Mouse (Mus musculus): ENCODE data around the gene Sipa1l1. TPM values are rescaled to one million over a fixed set of nuclear protein-coding genes. Genes with fewer than 3 reads are reported as not detected.

The Sipa1l1 gene
- polyA plus RNA-seq, 1 experiment, result 9.7 TPM

DNA sequence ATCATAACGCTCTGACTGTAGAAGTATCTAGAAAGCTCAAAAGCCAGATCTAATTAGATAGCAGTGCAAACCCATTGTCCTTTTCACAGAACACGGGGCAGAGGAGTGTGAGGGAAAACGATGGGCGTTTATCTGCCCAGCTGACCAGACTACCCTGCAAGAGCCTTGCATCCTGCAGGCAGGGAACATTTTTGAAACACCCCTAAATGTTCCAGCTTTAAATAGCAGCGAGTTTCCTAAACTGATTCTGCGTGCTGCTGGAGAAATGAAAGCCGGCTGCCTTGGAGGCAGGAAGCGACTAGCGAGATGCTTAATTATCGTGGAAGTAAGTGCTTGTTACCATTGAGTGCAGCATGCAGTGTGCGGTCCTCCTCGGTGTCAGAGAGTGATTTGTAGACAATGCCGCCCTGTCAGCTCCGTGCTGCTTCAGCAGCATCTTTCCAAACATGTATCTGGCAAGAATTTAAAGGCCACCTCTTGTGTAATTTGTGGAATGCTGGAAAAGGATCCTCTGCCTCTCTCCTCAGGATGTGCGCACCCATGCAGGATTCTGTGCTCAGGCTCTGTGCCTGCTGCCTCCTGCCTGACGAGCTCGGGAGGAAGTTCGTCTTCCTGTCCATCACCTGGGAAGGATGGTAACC is 170.2 kb downstream of the Sipa1l1 start:
- Histone ChIP-seq H3K79me2 (ENCODE audit: control insufficient read depth, insufficient read depth) (no peaks in the 10 kb centered on the region), H3K36me3 (ENCODE audit: control insufficient read depth, insufficient read depth) (no peaks in the 10 kb centered on the region), H3K79me3 (ENCODE audit: low read depth) (no peaks in the 10 kb centered on the region), H3K4me3 (ENCODE audit: insufficient read depth, poor library complexity, severe bottlenecking) (no peak overlapping the region), H3ac (ENCODE audit: control insufficient read depth, insufficient read length, low read depth) (no peak overlapping the region), H3K27me3 (ENCODE audit: control insufficient read depth, insufficient read depth, insufficient read length) (no peaks in the 10 kb centered on the region)
- TF ChIP-seq CEBPB (IDR thresholded peaks at IDR 0.05; ENCODE audit: low read depth) (no peak), MYOD1 (IDR thresholded peaks at IDR 0.05; ENCODE audit: control insufficient read depth, insufficient read length, low read depth) (no peak), MYOG (IDR thresholded peaks at IDR 0.05; ENCODE audit: control insufficient read depth, extremely low read depth, insufficient read length) (no peak), MAX (IDR thresholded peaks at IDR 0.05) (no peak), FOSL1 (IDR thresholded peaks at IDR 0.05; ENCODE audit: insufficient read depth, low read length, poor library complexity, severe bottlenecking) (no peak), USF1 (IDR thresholded peaks at IDR 0.05; ENCODE audit: low read depth) (no peak), CTCF (IDR thresholded peaks at IDR 0.05; ENCODE audit: control insufficient read depth, insufficient read depth, insufficient read length) (no peak)

DNA sequence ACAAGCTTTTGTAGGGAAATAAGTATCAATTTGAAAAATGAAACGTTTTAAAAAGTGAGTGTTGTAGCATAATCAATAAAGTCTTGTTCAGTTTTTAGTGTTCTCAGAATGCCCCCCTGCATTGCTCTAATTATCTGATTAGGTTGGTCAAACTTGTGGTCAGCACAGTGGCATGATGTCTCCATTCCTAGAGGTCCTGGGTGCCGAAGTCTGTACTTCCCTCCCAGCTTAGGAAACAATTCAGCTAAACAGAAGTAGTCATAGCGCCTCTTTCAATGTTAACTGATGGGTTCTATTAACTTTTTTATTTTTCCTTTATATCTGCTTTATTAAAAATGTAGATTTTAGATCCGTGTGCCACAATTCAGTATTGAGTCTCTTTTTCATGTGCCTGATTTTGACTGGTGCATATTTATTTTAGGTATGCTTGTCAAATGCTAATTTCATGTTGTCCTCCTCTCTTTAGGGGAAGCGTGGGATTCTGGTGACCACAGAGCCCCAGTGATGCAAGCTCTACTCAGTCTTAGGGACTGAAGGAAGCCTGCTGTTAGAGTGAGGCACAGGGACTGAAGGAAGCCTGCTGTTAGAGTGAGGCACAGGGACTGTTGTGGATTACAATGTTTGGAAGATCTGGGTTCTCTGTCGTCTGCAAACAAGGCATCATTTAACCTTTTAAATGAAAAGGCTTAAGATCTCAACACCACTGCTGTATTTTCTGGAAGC is 171.2 kb downstream of the Sipa1l1 start:
- H3K27me3 ChIP-seq (ENCODE audit: control insufficient read depth, insufficient read depth, insufficient read length), result no peaks in the 10 kb centered on the region
- H3K79me2 ChIP-seq (ENCODE audit: control insufficient read depth, insufficient read depth), result no peaks in the 10 kb centered on the region
- H3K36me3 ChIP-seq (ENCODE audit: control insufficient read depth, insufficient read depth), result no peaks in the 10 kb centered on the region
- H3ac ChIP-seq (ENCODE audit: control insufficient read depth, insufficient read length, low read depth), result no peak overlapping the region
- no peak for TF ChIP-seq CTCF (IDR thresholded peaks at IDR 0.05; ENCODE audit: control insufficient read depth, insufficient read depth, insufficient read length)
- no peak for TF ChIP-seq MYOG (IDR thresholded peaks at IDR 0.05; ENCODE audit: control insufficient read depth, extremely low read depth, insufficient read length)
- H3K4me3 ChIP-seq (ENCODE audit: insufficient read depth, poor library complexity, severe bottlenecking), result no peak overlapping the region
- H3K79me3 ChIP-seq (ENCODE audit: low read depth), result no peaks in the 10 kb centered on the region

DNA sequence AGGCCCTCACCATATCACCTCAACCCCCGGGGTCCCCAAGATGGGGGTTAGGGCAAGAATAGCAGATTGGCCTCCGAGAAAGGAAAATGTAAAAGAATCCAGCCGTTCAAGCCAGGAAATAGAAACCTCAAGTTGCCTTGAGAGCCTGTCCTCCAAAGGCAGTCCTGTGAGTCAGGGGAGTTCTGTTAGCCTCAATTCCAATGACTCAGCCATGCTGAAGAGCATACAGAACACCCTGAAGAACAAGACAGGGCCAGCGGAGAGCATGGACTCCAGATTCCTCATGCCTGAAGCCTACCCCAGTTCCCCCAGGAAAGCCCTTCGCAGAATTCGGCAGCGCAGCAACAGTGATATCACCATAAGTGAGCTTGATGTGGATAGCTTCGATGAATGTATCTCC is 172.1 kb downstream of the Sipa1l1 start:
- no peak overlapping the region for H3K4me3 ChIP-seq (ENCODE audit: insufficient read depth, poor library complexity, severe bottlenecking)
- H3K36me3 ChIP-seq (ENCODE audit: control insufficient read depth, insufficient read depth), result no peaks in the 10 kb centered on the region
- no peak overlapping the region for H3ac ChIP-seq (ENCODE audit: control insufficient read depth, insufficient read length, low read depth)
- TF ChIP-seq MAX (IDR thresholded peaks at IDR 0.05) (no peak), FOSL1 (IDR thresholded peaks at IDR 0.05; ENCODE audit: insufficient read depth, low read length, poor library complexity, severe bottlenecking) (no peak), CEBPB (IDR thresholded peaks at IDR 0.05; ENCODE audit: low read depth) (no peak), MYOD1 (IDR thresholded peaks at IDR 0.05; ENCODE audit: control insufficient read depth, insufficient read length, low read depth) (no peak), USF1 (IDR thresholded peaks at IDR 0.05; ENCODE audit: low read depth) (no peak), MYOG (IDR thresholded peaks at IDR 0.05; ENCODE audit: control insufficient read depth, extremely low read depth, insufficient read length) (no peak), CTCF (IDR thresholded peaks at IDR 0.05; ENCODE audit: control insufficient read depth, insufficient read depth, insufficient read length) (no peak)
- H3K79me2 ChIP-seq (ENCODE audit: control insufficient read depth, insufficient read depth), result no peaks in the 10 kb centered on the region
- no peaks in the 10 kb centered on the region for H3K79me3 ChIP-seq (ENCODE audit: low read depth)
- no peaks in the 10 kb centered on the region for H3K27me3 ChIP-seq (ENCODE audit: control insufficient read depth, insufficient read depth, insufficient read length)

DNA sequence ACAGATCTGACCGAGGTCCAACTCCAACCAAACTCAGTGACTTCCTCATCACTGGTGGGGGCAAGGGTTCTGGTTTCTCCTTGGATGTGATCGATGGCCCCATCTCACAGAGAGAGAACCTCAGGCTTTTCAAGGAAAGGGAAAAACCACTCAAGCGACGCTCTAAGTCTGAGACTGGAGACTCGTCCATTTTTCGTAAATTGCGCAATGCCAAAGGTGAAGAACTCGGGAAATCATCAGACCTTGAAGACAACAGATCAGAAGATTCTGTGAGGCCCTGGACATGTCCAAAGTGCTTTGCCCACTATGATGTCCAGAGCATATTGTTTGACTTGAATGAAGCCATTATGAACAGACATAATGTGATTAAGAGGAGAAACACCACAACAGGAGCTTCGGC is 172.6 kb downstream of the Sipa1l1 start:
- Histone ChIP-seq H3K79me2 (ENCODE audit: control insufficient read depth, insufficient read depth) (no peaks in the 10 kb centered on the region), H3ac (ENCODE audit: control insufficient read depth, insufficient read length, low read depth) (no peak overlapping the region), H3K36me3 (ENCODE audit: control insufficient read depth, insufficient read depth) (no peaks in the 10 kb centered on the region), H3K4me3 (ENCODE audit: insufficient read depth, poor library complexity, severe bottlenecking) (no peak overlapping the region), H3K27me3 (ENCODE audit: control insufficient read depth, insufficient read depth, insufficient read length) (no peaks in the 10 kb centered on the region), H3K79me3 (ENCODE audit: low read depth) (no peaks in the 10 kb centered on the region)
- TF ChIP-seq MYOG (IDR thresholded peaks at IDR 0.05; ENCODE audit: control insufficient read depth, extremely low read depth, insufficient read length) (no peak), CEBPB (IDR thresholded peaks at IDR 0.05; ENCODE audit: low read depth) (peak; percentile 57), MYOD1 (IDR thresholded peaks at IDR 0.05; ENCODE audit: control insufficient read depth, insufficient read length, low read depth) (no peak)

DNA sequence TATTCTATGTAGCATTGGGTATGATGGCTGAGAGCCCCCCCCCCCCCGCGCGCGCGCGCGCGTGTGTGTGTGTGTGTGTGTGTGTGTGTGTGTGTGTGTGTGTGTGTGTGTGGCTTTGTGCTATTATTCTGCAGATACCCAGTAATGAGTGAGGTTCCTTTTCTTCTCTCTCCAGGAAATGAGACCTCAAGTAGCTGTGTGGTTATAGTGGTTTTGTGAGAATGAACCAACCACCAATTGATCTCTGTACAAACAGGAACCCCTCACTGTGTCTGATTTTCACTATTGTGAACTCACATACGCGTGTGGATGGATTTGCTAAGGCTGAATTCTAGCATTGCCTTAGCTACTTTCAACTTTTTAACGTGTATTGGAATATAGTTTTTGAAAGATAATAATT is 181.0 kb downstream of the Sipa1l1 start:
- Histone ChIP-seq H3K27me3 (ENCODE audit: control insufficient read depth, insufficient read depth, insufficient read length) (no peaks in the 10 kb centered on the region), H3K79me2 (ENCODE audit: control insufficient read depth, insufficient read depth) (peaks cover 20% of the 10 kb centered on the region), H3K4me3 (ENCODE audit: insufficient read depth, poor library complexity, severe bottlenecking) (no peak overlapping the region), H3K79me3 (ENCODE audit: low read depth) (no peaks in the 10 kb centered on the region), H3ac (ENCODE audit: control insufficient read depth, insufficient read length, low read depth) (no peak overlapping the region), H3K36me3 (ENCODE audit: control insufficient read depth, insufficient read depth) (no peaks in the 10 kb centered on the region)
- no peak for TF ChIP-seq MYOG (IDR thresholded peaks at IDR 0.05; ENCODE audit: control insufficient read depth, extremely low read depth, insufficient read length)
- TF ChIP-seq USF1 (IDR thresholded peaks at IDR 0.05; ENCODE audit: low read depth), result no peak
- no peak for TF ChIP-seq CEBPB (IDR thresholded peaks at IDR 0.05; ENCODE audit: low read depth)
- TF ChIP-seq FOSL1 (IDR thresholded peaks at IDR 0.05; ENCODE audit: insufficient read depth, low read length, poor library complexity, severe bottlenecking), result no peak
- no peak for TF ChIP-seq CTCF (IDR thresholded peaks at IDR 0.05; ENCODE audit: control insufficient read depth, insufficient read depth, insufficient read length)

DNA sequence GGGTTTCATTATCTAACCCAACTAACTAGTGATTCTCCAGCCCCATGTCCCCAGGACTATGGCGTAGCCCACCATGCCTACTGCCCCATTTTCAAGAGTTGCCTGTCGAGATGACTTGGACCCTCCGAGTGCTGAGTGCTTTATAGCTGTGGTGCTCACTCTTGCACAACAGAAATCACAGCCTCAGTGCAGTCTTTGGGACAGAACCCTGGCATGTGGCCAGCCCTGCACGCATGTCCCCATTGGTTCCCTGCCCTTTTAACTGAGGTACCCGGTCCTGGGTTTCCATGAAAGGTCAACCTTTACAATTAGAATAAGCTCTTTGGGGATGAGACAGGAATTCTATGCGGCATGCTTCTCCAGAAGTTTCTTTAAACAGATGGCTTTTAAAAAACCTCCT is 181.8 kb downstream of the Sipa1l1 start:
- no peak overlapping the region for H3ac ChIP-seq (ENCODE audit: control insufficient read depth, insufficient read length, low read depth)
- H3K79me2 ChIP-seq (ENCODE audit: control insufficient read depth, insufficient read depth), result peaks cover 20% of the 10 kb centered on the region
- no peaks in the 10 kb centered on the region for H3K79me3 ChIP-seq (ENCODE audit: low read depth)
- no peak overlapping the region for H3K4me3 ChIP-seq (ENCODE audit: insufficient read depth, poor library complexity, severe bottlenecking)
- H3K36me3 ChIP-seq (ENCODE audit: control insufficient read depth, insufficient read depth), result no peaks in the 10 kb centered on the region
- no peak for TF ChIP-seq MYOD1 (IDR thresholded peaks at IDR 0.05; ENCODE audit: control insufficient read depth, insufficient read length, low read depth)
- TF ChIP-seq FOSL1 (IDR thresholded peaks at IDR 0.05; ENCODE audit: insufficient read depth, low read length, poor library complexity, severe bottlenecking), result no peak
- TF ChIP-seq CEBPB (IDR thresholded peaks at IDR 0.05; ENCODE audit: low read depth), result no peak
- no peak for TF ChIP-seq USF1 (IDR thresholded peaks at IDR 0.05; ENCODE audit: low read depth)
- TF ChIP-seq CTCF (IDR thresholded peaks at IDR 0.05; ENCODE audit: control insufficient read depth, insufficient read depth, insufficient read length), result no peak
- no peak for TF ChIP-seq MAX (IDR thresholded peaks at IDR 0.05)
- no peaks in the 10 kb centered on the region for H3K27me3 ChIP-seq (ENCODE audit: control insufficient read depth, insufficient read depth, insufficient read length)
